Mouse (Mus musculus) embryonic fibroblast, embryonic 13.5 days (primary cell): ENCODE measurements around the gene Olfr97.

Source experiments
- CTCF ChIP-seq: IDR thresholded peaks from 2 replicates; pipeline ENCODE4 v1.5.1; 2011; ENCODE audit warnings: mild to moderate bottlenecking, control low read depth, low read length, moderate library complexity, borderline replicate concordance; ENCODE audit not compliant: insufficient read depth
- POLR2A ChIP-seq: IDR thresholded peaks from 2 replicates; pipeline ENCODE4 v1.6.1; 2011; ENCODE audit warnings: low read depth, mild to moderate bottlenecking, control low read depth, low read length, moderate library complexity

DNA sequence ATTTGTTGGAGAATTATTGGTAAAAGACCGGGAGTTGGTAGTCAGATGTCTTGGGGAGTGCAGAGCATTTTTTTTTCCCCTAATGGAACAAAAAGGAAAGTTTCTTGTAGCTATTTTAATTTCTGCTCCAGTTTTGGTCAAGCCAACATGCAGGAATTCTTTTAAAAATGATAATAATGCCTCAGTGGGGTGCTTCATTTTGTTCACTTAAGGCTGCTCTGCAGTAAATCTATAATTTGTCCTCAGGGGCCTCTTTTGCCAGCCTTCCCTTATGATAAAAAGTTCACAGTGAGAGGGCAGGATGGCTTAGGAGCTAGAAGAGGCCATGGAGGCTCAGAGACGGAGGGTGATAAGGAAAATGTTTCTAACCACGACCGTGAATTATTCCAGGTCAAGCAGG lies 17.3 kb downstream of the Olfr97 start, which contains the start of gene Olfr96:
- no peak for TF ChIP-seq CTCF
- no peak for TF ChIP-seq POLR2A
